Mouse (Mus musculus) brain, embryonic 14.5 days (tissue): ENCODE results near the gene Pf4.

Experiments
- CTCF ChIP-seq: fragments of 200-500 bp; IDR thresholded peaks from 2 replicates; pipeline ENCODE4 v1.5.1; 2012; ENCODE audit warnings: inconsistent platforms, mild to moderate bottlenecking, moderate library complexity, borderline replicate concordance; ENCODE audit not compliant: insufficient read depth, insufficient read length; ENCODE audit errors: extremely low read depth
- POLR2A ChIP-seq: fragments of 200-500 bp; IDR thresholded peaks from 2 replicates; pipeline ENCODE4 v1.6.1; 2012; ENCODE audit warnings: mild to moderate bottlenecking, inconsistent platforms, borderline replicate concordance; ENCODE audit not compliant: poor library complexity, insufficient read depth, insufficient read length, severe bottlenecking; ENCODE audit errors: extremely low read depth

DNA sequence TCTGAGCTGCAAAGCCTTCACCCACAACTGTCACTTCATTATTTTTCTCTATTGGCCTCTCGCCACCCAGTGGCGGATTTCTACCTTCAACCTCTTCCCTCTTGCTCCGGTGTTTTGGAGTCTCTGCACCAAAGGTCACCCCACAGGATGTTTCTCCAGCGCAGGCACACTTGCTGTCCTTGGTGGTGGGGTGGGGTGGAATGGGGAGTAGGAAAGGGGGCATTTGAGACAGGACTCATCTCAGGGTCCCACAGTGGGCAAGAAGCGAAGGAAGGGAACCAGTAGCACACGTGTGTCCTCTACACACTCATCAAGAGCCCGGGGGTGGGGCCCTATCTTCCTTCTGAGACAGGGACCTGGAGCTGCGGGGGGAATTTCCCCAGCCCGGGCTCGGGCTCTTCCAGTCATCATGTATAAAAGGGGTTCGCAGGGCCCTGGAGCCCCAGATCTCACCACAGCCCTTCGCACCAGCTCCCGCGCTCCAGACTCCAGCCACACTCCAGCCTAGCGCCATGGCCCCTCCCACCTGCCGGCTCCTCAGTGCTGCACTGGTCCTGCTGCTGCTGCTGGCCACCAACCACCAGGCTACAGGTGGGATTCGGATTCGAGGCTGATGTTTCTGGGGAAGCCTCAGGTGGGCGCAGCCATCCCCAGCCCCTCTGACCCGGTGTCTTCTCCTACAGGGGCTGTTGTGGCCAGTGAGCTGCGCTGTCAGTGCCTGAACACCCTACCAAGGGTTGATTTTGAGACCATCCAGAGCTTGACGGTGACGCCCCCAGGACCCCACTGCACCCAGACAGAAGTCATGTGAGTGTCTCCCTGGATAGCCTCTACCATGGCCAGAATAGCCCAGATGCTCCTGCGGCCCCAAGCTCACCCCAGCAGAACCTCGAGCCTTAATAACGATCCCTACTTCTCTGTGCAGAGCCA is 13.7 kb downstream of the Pf4 start, which contains the start of gene Cxcl3:
- TF ChIP-seq CTCF (peak; percentile 50; the same call in 1 of the 2 replicates), POLR2A (no peak)
